Mouse (Mus musculus): Measurements from ENCODE around the gene Sgsh.

The Sgsh gene

DNA sequence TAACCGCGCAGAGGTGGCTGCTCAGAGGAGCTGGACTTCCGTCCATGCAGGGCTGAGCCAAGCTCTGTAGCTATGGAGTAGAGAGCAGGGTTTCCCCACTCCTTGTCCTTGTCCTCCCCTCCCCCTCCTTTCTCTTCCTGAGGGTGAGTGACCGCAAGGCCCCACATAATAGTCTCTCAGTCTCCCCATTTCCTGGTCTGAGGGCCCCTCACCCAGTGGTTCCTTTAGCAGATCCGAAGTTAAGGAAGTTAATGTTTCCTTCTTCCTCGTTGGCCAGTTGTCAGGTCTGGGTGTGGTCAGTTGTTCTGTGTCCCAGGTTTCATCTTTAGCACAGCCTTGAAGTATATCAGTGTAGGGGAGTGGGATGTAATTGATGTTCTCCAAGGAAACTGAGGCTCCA lies 20.1 kb upstream of the Sgsh start:
- no peak for DNase-seq (ENCODE audit: low spot score)

DNA sequence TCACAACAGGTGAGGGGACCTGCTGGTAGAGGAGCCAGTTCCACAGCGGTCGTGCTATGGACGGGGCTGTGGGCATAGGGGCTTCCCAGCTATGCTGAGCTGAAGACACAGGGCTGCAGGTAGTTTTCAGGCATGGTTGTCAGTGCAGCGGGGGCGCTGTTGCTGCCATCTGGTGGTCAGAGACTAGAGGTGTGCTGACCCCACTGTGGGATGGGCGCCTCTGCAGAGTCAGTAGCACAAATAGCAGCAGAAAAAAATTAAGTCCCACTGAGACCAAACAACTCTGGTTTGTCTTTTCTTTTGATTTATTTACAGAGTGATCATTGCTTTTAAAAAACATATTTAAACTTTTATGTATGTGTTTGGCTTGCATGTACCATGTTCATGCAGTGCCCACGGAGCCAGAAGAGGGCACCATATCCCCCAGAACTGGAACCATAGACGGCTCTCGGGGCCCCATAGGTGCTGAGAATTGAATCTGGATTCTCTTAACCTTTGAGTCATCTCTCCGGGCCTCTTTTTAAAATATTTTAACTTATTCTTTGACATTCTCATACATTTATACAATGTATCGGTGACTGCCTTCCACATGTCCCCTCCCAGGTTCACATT lies 8.3 kb upstream of the Sgsh start:
- DNase-seq (ENCODE audit: low spot score), result no peak

DNA sequence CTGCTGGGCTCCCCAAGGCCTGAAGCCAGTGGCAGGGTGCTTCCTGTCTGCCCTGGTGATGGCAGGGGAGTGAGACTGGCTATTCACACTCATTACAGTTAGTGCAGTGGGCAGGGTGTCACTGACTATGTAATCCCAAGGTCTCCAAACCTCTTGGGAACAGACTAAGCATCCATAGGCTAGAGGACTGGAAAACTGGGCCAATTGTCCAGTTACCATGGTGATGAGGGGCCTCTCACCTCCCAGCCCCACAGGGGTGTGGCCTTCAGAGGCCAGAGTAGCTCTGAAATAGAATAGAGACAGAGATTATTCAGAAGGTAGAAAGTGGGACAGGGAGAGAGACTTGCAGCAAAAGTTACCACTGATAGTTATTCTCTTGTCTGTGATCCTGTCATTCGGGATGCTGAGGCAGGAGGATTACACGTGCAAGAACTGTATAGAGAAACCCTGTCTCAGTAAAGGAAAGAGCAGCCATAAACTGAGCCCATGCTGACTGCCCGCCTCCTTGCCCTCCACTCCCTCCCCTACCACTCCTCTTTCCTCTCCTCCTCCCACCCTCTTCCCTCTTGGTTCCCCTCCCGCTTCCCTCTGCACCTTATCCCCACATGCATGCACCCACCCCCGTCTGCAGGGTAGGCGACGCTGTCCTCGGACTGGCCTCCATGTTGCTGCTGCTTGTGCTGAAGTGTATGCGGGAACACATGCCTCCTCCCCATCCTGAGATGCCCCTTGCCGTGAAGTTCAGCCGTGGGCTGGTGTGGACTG lies 7.6 kb upstream of the Sgsh start:
- no peak for DNase-seq (ENCODE audit: low spot score)

DNA sequence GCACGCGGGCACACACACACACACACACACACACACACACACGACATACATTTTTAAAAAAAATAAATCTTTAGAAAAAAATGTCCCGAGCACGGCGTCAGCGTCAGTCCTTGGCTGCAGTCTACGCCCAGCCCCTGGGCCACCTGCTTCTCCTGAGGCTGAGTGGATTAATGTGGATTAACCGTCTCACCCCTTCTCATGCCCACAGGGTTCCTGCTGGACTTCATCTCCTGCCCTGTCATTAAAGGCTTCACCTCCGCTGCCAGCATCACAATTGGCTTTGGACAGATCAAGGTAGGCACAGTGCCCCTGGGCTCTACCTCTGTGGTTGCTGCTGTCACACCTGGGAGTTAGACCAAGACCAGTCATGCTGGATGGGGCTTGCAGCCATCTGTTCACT lies 3.8 kb upstream of the Sgsh start:
- no peak for DNase-seq (ENCODE audit: low spot score)

DNA sequence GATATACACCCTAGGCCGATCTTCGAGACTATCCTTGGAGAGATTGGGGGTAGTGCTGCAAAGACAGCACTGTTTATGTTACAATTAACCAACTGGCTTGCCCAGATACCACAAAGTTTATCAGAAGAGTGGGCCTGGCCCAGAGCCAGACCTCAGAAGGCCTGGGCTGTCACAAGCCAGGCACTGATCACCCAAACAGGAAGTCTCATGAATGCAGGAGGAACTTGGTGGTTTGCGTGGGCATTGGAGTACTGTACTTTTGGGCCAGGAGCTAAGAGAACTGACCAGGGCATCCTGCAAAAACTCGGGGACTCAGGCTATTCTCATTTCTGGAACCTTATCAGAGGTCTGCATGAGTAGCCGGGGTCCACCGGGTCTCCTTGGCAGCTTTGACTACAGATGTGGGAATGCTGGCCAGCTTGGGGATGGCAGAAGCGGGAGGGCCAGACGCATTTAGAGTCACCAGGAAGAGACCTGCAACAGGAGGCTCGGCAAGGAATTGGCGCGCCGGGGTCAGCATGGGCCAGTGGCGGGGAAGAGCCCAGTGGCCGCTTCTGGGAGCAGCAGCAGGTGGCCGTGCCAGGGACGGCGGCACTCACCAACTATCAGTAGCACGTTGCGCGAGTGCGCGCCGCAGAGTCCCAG lies 416 bp downstream of the Sgsh start:
- peak; percentile 87 for DNase-seq (ENCODE audit: low spot score)

DNA sequence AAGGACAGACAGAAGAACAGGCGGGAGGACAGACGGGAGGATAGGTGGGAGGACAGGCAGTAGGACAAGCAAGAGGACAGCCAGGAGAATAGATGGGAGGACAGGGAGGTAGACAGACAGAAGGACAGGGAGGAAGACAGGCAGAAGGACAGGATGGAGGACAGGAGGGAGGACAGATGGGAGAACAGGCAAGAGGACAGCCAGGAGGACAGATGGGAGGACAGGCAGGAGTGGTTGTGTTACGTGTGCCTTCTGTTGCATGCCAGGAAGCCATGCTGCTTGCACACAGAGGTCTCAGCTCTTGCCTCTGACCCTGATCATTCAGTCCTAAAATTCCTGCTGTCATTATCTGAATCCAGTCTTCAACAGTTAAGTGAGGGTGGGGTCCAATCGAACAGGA lies 1.4 kb downstream of the Sgsh start:
- no peak for DNase-seq (ENCODE audit: low spot score)

DNA sequence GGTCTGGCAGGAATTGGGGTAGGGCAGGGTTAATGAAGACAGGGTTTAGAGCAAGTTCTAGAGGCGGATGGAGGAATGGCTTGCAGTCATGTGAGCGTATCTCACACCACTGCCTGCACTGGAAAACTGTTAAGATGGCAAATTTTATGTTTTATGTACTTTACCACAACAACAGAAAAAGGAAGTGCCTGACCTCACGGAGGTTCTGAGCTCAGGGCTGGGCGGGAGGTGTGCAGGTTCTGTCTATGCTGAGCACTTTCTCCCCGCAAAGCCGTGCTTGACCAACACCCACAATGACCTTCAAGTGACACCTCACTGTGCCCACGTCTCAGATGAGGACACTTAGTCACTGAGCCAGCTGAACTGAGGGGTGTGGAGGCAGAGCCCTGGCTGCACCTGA lies 3.2 kb downstream of the Sgsh start:
- no peak for DNase-seq (ENCODE audit: low spot score)

DNA sequence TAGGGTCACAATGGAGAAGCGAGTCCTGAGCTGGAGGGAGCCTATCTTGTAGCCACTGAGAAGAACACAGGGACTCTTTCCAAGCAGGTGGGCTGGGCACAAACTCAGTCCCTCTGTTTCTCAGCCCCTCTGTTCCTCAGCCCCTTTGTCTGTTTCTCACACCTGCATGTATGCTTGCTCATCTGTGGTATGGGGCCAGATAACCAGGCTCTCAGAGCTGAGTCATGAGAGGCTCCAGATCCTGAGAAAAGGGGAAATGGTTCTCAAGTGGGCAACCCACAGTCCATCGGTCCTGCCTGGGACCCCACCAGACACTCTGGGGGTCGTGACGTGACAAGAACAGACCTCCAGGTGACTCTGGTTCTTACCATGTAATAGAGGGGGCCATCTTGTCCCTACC lies 8.2 kb downstream of the Sgsh start:
- no peak for DNase-seq (ENCODE audit: low spot score)

DNA sequence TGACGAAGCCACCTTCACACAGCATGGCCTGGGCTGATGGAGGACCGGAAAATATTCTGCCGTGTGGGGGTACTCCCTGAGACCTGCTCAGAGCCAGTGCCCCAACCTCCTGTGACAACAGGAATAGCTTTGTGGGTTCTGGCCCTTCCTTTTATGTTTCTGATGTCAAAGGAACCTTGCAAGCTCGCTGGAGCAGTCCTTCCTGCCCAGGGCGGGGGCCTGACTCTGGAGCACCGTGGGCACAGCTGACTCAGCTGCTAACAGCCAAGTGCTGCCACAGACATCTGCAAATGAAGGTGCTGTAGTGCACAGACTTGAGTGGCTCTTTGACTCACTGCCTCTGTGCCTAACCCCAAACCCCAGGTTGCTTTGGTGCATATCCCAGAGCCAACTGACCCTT lies 10.5 kb downstream of the Sgsh start:
- no peak for DNase-seq (ENCODE audit: low spot score)

DNA sequence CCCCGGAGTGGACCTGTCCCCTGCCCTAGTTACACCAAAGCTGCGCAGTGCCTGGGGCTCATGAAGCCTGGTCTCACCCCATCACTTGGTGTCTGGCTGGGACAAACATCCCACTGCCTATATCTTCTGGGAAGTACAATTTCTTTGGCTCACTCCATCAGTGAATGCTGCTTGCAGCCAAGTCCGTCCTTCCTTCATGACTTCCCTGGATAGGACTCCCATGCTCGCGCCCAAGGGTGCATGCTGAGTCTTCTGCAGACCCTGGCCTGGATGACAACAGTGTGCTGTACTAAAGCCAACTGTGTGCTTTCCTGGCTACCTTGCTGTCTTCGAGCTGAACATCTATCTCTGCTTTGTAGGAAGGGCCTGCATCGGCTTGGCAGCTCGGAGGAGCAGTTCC lies 11.2 kb downstream of the Sgsh start:
- DNase-seq (ENCODE audit: low spot score), result no peak

DNA sequence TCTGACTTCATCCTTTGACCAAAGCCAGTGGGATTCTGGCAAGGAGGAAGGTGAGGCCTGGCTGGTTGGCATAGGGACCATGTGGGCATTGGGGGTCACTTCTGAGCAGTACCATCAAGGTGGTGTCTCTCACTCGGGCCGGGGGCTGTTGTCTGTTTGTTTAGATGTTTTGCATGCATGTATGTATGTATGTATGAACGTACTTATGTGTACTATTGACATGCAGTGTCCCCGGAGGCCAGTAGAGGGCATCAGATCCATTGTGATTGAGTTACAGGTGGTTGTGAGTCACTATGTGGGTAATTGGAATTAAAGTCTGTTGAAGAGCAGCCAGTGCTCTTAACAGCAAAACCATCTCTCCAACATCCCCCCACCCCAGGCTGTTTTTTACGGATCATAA lies 15.7 kb downstream of the Sgsh start:
- no peak for DNase-seq (ENCODE audit: low spot score)

DNA sequence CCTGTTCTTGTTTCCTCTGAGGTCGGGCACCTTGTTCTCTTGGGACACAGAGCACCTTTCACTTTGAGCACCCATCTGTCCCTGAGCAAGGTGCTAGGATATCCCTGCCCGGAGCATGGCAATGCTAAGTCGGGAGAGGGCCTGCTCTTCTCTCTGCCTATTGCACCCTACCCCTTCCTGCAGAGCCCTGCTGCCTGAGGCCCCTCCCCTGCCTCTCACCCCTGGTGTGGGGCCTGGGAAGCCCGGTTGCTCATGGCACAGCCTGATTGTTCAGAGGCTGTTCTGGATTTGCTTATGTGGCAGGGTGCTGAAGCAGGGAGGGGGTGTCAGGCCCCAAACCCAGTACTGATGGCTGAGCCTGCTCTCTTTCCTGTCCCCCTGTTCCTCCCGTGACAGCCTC lies 16.2 kb downstream of the Sgsh start:
- DNase-seq (ENCODE audit: low spot score), result no peak

DNA sequence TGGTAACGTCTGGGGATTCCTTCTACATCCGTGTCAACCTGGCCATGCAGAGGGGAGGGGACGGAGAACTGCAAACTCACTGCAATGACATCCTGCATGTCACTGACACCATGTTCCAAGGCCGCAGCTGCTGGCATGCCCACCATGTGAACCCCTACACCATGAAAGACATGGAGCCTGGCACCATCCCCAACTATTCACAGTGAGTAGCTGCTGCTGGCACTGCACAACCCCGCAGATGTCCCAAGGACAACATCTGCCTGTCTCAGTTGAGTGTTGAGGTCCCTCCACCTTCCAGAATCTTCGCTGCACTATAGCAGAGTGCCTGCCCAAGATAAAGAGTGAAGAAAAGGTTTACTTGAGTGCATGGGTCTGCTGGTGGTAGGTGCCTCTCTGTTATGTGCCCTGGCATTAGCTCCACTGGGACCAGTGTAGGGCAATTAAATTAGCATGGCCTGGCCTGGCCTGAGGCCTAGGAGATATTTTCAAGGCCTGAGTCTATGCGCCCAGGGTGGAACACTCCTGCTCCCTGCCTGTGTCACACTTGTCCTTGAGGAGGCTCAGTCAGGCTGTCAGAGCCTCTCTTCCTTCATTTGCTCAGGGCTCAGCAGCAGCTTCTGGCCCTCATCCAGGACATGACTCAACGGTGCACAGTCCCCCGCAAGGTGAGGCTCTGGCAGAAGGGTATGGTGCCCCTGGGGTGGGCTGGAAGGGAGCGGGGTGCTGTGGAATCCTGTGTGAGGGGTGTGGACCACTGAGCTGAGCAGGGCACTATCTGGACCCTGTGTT lies 16.9 kb downstream of the Sgsh start:
- peak; percentile 60 for DNase-seq (ENCODE audit: low spot score)

DNA sequence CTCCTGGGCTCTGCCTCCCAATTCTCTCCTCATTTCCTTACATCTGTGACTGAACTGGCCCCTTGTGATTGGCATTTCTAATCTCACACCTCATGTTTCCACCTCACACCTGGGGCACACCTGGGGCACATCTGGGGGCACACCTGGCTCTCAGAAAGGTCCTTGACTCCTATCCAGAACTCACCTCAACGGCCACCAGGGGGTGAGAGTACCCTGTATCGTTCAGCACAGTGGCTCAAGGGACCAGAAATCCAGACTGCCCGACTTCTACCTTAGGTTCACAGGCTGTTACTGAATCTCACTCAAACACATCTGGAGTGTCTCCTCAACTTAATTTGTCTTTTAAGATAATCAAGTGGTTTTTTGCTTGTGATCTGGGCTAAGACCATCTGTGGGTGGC lies 23.4 kb downstream of the Sgsh start:
- DNase-seq (ENCODE audit: low spot score), result no peak

DNA sequence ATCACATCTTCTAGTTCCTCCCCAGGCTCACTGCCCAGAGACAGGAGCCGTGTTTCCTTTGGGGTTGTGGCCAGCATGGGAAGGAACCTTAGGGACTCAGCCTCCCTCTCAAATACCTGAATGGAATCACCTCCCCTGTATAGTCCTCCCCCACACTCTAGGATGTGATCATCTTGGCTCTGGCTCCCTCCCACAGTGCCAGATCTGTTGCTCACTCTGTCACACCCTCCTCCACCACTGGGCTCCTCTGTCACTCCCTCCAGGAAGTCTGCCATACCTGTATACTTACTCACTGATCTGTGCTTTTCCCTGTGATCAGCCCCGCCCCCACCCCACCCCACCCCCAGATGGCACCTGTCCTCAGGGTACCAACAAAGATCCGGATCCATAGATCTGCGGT lies 24.7 kb downstream of the Sgsh start:
- no peak for DNase-seq (ENCODE audit: low spot score)

DNA sequence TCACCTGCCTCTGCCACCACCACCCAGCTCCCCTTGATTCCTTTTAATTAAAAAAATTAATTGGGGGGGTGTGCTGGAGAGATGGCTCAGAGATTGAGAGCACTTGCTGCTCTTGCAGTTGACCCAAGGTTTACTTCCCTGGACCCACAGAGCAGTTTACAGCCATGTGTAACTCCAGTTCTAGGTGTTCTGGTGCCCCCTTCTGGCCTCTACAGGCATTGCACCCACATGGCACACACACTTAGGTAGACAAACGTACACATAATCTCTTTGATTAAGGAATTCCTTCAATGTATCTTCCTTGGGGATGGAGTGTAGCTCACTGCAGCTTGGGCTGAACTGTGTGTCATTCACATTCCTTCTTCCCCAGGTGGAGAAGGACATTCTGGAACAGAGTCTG lies 30.3 kb downstream of the Sgsh start:
- DNase-seq (ENCODE audit: low spot score), result no peak

DNA sequence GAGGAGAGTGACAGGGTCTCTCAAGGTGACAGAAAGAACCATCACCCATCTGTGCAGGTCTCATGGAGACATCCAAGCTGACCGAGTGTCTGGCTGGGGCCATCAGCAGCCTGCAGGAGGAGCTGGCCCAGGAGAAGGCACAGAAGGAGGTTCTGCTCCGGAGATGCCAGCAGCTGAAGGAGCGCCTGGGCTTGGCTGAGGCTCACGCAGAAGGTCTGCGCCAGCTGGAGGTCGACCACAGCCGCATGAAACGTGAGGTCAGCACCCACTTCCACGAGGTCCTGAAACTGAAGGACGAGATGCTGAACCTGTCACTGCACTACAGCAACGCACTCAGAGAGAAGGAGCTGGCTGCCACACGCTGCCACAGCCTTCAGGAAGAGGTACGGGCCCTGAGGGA lies 32.8 kb downstream of the Sgsh start:
- DNase-seq (ENCODE audit: low spot score), result no peak

DNA sequence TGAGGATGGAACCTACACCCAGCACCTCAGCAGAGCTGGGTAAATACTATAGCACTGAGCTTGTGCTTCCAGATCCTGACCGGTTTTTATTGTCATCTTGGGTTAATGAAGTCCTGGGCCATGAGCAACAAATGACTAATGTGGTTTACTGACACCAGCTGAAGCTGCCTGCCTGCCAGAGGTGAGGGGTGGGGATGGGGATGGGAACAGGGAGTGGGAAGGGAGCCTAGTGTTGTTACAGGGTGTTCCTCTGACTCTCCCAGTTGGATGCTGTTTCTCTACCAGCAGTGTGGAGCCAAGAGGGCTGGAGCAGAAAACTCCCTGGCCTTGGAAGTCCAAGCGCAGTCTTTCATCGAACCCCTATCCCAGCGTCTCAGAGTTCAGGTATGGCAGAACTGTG lies 38.6 kb downstream of the Sgsh start:
- no peak for DNase-seq (ENCODE audit: low spot score)

DNA sequence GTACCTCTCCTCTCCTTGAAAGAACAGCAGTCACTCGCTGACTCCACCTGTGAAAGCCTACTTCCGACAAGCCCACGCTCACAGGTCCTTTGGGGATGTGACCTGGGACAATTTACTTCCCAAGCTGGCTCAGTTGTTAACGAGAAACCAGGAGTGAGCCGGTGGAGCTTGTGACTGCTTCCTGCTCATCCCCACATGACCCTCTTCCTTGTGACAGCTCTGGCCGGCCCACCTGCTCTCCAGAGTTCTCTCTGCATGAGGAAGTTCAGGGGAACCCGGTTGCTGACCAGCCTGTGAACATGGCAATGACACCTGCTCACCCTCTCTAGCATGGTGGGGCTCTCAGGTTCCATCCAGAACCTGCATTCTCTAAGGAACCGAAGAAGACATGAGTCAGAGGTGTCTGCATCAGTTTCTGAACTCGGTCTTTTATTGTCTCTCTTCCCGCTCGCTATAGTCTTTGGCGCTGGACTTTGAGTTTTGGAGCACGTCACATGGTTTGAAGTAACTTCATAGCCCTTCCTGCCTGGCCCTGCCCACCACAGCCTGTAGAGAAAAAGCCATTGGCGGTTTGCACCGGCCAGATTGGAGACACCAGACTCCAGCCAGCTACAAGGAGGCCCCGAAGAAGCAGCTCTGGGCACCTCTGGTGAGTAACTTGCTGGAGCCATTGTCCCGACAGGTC lies 40.9 kb downstream of the Sgsh start:
- DNase-seq (ENCODE audit: low spot score), result no peak

DNA sequence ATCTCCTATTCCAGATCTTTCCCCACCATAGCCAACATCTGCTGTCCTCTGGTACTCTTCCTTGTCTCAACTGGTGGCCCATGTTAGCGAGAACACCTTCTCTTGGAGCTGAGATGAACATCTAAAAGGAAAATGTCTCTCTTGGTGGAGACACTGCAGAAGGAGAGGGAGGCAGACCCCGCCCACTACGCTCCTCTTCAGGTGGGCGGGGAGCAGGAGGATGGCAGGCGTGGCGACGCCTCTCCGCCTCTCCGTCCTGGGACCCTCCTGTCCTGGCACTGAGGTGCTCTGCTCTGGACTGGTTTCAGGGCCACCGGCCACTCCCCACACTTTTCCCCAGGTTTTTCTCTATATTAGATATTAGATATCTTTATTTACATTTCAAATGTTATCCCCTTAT lies 44.7 kb downstream of the Sgsh start:
- DNase-seq (ENCODE audit: low spot score), result no peak

DNA sequence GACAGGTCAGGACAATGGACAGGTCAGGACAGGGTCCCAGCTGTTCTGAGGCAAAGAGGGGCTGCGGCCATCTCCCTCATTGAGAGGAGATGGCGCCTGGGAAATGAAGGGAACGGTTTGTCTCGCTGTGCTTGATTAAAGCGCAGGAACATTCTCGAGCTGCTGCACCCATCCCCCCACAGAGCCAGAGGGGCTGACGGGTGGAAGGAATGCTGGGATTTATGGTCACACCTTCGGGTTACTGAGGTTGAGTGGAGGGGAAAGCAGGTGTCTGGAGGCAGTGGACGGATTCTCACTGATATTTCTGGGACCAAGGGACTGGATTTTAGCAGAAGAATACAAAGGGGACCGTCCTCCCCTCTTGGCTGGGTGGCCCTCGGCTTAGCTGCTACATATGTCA lies 47.4 kb downstream of the Sgsh start:
- DNase-seq (ENCODE audit: low spot score), result no peak

DNA sequence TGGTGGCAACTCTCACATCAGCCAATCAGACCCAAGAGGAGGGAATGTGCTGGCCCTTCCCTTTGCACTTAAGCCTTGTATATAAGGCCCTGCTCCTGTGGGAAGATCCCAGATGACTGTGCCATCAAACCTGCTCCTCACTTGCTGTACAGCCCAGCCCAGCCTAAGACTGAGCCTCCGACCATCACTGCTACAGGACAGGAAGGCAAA lies 47.8 kb downstream of the Sgsh start, which contains the start of gene Card14:
Card14 (plus strand) TSS at position 111 of the 210 bp plus-strand sequence.
- DNase-seq (ENCODE audit: low spot score), result no peak
